Mouse (Mus musculus) gastrocnemius, postnatal 4 days (tissue): ENCODE data around the gene Olfr1250. TPM values are rescaled to one million over a fixed set of nuclear protein-coding genes. Genes with fewer than 3 reads are reported as not detected.
"Not testable (repeated sequence)": the region's sequence is repeated elsewhere in the genome, so short reads cannot be mapped to it uniquely, and the experiment has no call there.

Source experiments
- DNase-seq, 2 experiments: peaks; one replicate each; pipeline ENCODE4 v3.0.0; 2021 to 2022; ENCODE audit warnings: low spot score in 2 of 2, mixed read lengths in 2 of 2
- long read RNA-seq, 2 experiments: library from polyadenylated mRNA; stranded (forward); transcript quantifications; one replicate each; pipeline ENCODE4 v2.0.0; 2021
- total RNA-seq, 2 experiments: library from RNA; stranded (reverse); gene quantifications; 2 replicates each; pipeline ENCODE4 v1.2.3; 2021

Olfr1250 gene
- not detected for total RNA-seq
- long read RNA-seq, experiment 1, result 0 reads
- long read RNA-seq, experiment 2, result 0 reads

- DNase-seq, result no peak
These were observed at the start of gene Olfr1250 for GRCm38 (mm10) chr2:89661367-89661766. Olfr1250 (minus strand) TSS chr2:89661467.

DNA sequence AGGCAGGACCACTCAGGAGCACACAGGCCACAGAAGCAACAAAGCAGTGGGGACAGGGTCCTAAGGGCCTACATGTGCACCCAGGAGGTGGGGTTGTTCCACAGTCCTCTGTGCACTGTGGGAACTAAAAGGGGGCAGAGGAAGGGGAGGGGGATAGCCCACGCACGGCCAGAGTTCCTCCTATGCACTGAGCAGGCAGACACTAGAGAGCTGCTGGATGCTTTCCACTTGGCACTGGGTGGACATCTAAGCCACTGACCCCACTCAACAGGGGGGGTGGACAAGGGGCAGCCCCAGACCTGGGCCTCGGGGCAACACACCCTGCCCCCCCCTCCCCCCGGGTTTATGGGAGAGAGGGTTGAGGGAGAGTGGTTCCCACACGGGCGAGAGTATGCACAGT lies 30.7 kb upstream of the Olfr1250 start:
- DNase-seq, result no peak

- DNase-seq, result no peak
These were observed 10.6 kb upstream of the Olfr1250 start, which contains the start of gene Olfr1251 for GRCm38 (mm10) chr2:89671836-89672235. Olfr1251 (minus strand) TSS chr2:89671936.

- DNase-seq, result no peak
These were observed 26.4 kb downstream of the Olfr1250 start, which contains the start of gene Olfr1249 for GRCm38 (mm10) chr2:89634883-89635282. Olfr1249 (minus strand) TSS chr2:89634983.

DNA sequence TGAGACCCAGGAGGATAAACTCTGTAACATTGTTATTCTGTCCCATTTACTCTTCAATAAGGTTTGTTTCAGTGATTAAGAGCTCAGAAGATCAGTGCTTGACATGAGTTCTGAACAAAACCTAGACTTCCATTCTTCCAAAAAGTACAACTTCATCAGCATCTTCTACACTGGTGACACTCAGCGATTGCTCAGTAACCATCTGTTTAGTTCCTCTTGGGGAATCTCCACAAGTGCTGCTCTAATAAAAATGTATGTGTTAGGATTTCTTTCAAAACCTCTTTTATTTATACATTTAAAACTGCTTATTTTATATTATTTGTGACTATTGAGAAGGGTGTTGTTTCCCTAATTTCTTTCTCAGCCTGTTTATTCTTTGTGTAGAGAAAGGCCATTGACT lies 43.1 kb downstream of the Olfr1250 start, which contains the start of gene Olfr1248:
Olfr1248 (minus strand) TSS at position 101 of the 400 bp plus-strand sequence.
- DNase-seq, result not testable (repeated sequence)

- no peak for DNase-seq
These were observed 47.2 kb downstream of the Olfr1250 start, which contains the start of gene Olfr1247 for GRCm38 (mm10) chr2:89614030-89614429. Olfr1247 (minus strand) TSS chr2:89614130.

Other genes starting within 250 kb of the Olfr1250 start
- gene Olfr1239, start 241.1 kb downstream of the Olfr1250 start, total RNA-seq, result not detected
- gene Olfr1240, start 218.5 kb downstream of the Olfr1250 start, total RNA-seq, result not detected
- not detected for gene Olfr1241, start 174.3 kb downstream of the Olfr1250 start, total RNA-seq
- gene Olfr1242, start 163.1 kb downstream of the Olfr1250 start, total RNA-seq, result not detected
- not detected for gene Olfr1243, start 130.0 kb downstream of the Olfr1250 start, total RNA-seq
- gene Olfr1245, start 83.0 kb downstream of the Olfr1250 start, total RNA-seq, result not detected
- gene Olfr1246, start 68.3 kb downstream of the Olfr1250 start, total RNA-seq, result not detected
- gene Olfr1247, start 47.3 kb downstream of the Olfr1250 start, total RNA-seq, result under 1 TPM; 0.07 to 0.08 TPM
- not detected for gene Olfr1248, start 43.2 kb downstream of the Olfr1250 start, total RNA-seq
- gene Olfr1249, start 26.5 kb downstream of the Olfr1250 start, total RNA-seq, result not detected
- not detected for gene Olfr1251, start 10.5 kb upstream of the Olfr1250 start, total RNA-seq
- not detected for gene Olfr1252, start 63.5 kb upstream of the Olfr1250 start, total RNA-seq
- not detected for gene Olfr1253, start 95.6 kb upstream of the Olfr1250 start, total RNA-seq
- not detected for gene Olfr1254, start 132.2 kb upstream of the Olfr1250 start, total RNA-seq
- gene Olfr1255, start 150.6 kb upstream of the Olfr1250 start, total RNA-seq, result not detected
- not detected for gene Olfr1256, start 180.1 kb upstream of the Olfr1250 start, total RNA-seq
- gene Olfr48, start 186.7 kb upstream of the Olfr1250 start, total RNA-seq, result not detected
- not detected for gene Olfr1257, start 217.0 kb upstream of the Olfr1250 start, total RNA-seq